Mouse (Mus musculus) thymus, adult 2 months (tissue): Measurements from ENCODE around the gene Nup62. TPM values are rescaled to one million over a fixed set of nuclear protein-coding genes. Genes with fewer than 3 reads are reported as not detected.
A peak's percentile ranks its signal among the peaks of the same experiment; 100 is the strongest.

Source experiments
- DNase-seq: peaks from one replicate; pipeline ENCODE4 v3.0.0; 2021
- H3K27ac ChIP-seq: fragments of 200-500 bp; 2 replicates; pipeline ENCODE4 v1.5.1; 2012; ENCODE audit warnings: low read length, control low read depth; ENCODE audit not compliant: control insufficient read depth, insufficient read depth
- H3K27me3 ChIP-seq: fragments of 200-500 bp; 2 replicates; pipeline ENCODE4 v1.6.1; 2012; ENCODE audit warnings: mild to moderate bottlenecking, low read length, moderate library complexity, mixed read lengths; ENCODE audit not compliant: control insufficient read depth, insufficient read depth
- H3K36me3 ChIP-seq: fragments of 200-500 bp; 2 replicates; pipeline ENCODE4 v1.6.1; 2012; ENCODE audit warnings: mild to moderate bottlenecking, low read length, moderate library complexity; ENCODE audit not compliant: control insufficient read depth, insufficient read depth
- H3K4me1 ChIP-seq: fragments of 200-500 bp; replicated peaks from 2 replicates; pipeline ENCODE4 v1.6.1; 2012; ENCODE audit warnings: low read length; ENCODE audit not compliant: control insufficient read depth, insufficient read depth
- H3K4me3 ChIP-seq: fragments of 200-500 bp; 2 replicates; pipeline ENCODE4 v1.5.1; 2012; ENCODE audit warnings: mild to moderate bottlenecking, low read length, control low read depth, moderate library complexity; ENCODE audit not compliant: control insufficient read depth, insufficient read depth
- CTCF ChIP-seq: fragments of 200-500 bp; IDR thresholded peaks from 2 replicates; pipeline ENCODE4 v1.5.1; 2012; ENCODE audit warnings: mild to moderate bottlenecking, control low read depth, low read length, moderate library complexity, borderline replicate concordance; ENCODE audit not compliant: control insufficient read depth, poor library complexity, insufficient read depth; ENCODE audit errors: extremely low read depth
- POLR2A ChIP-seq: fragments of 200-500 bp; IDR thresholded peaks from 2 replicates; pipeline ENCODE4 v1.6.1; 2012; ENCODE audit warnings: mild to moderate bottlenecking, low read length, control low read depth, moderate library complexity; ENCODE audit not compliant: control insufficient read depth, poor library complexity, insufficient read depth; ENCODE audit errors: extremely low read depth
- WGBS: fragments of 180-500 bp; shearing (Covaris S2); methylation state at CpG from one replicate; pipeline ENCODE4 v1.1.7; 2018; 5-methylcytosine and 5-hydroxymethylcytosine counted together
- polyA plus RNA-seq: library from polyadenylated mRNA; depleted of rRNA; stranded (reverse); fragments of >200 nt; gene quantifications from 2 replicates; pipeline ENCODE4 v1.2.3, GENCODE M21; 2012

Nup62 gene
- polyA plus RNA-seq, 1 experiment, result 189 TPM

GRCm38 (mm10) chr7:44850789-44851624 is 35.1 kb downstream of the Nup62 start:
- Histone ChIP-seq H3K4me1 (peaks cover 37% of the 10 kb centered on the region), H3K27ac (peak overlapping the region; percentile 73), H3K36me3 (peaks cover 2% of the 10 kb centered on the region; the same call in 1 of the 2 replicates), H3K4me3 (no peak overlapping the region), H3K27me3 (no peaks in the 10 kb centered on the region)
- DNase-seq, result no peak
- TF ChIP-seq POLR2A (no peak), CTCF (no peak)
- WGBS, result 68% methylated on average over 8 of the region's 8 CpGs

GRCm38 (mm10) chr7:44851625-44852234 is 35.8 kb downstream of the Nup62 start:
- Histone ChIP-seq H3K4me3 (no peak overlapping the region), H3K4me1 (peaks cover 42% of the 10 kb centered on the region), H3K36me3 (no peaks in the 10 kb centered on the region), H3K27me3 (no peaks in the 10 kb centered on the region), H3K27ac (no peak overlapping the region)
- no peak for DNase-seq
- 92% methylated on average over 12 of the region's 12 CpGs for WGBS
- no peak for TF ChIP-seq CTCF

GRCm38 (mm10) chr7:44852259-44853027 is 36.6 kb downstream of the Nup62 start:
- Histone ChIP-seq H3K27ac (no peak overlapping the region), H3K27me3 (no peaks in the 10 kb centered on the region), H3K4me3 (no peak overlapping the region), H3K4me1 (peaks cover 42% of the 10 kb centered on the region), H3K36me3 (no peaks in the 10 kb centered on the region)
- DNase-seq, result no peak
- no peak for TF ChIP-seq CTCF
- no peak for TF ChIP-seq POLR2A
- 95% methylated on average over 36 of the region's 36 CpGs for WGBS

- no peak overlapping the region for H3K4me3 ChIP-seq
- H3K27me3 ChIP-seq, result no peaks in the 10 kb centered on the region
- DNase-seq, result no peak
- H3K27ac ChIP-seq, result no peak overlapping the region
- peaks cover 41% of the 10 kb centered on the region for H3K4me1 ChIP-seq
- WGBS, result 98% methylated on average over 2 of the region's 2 CpGs
- TF ChIP-seq POLR2A (no peak), CTCF (no peak)
- no peaks in the 10 kb centered on the region for H3K36me3 ChIP-seq
These were observed 37.2 kb downstream of the Nup62 start for GRCm38 (mm10) chr7:44853065-44853464.

DNA sequence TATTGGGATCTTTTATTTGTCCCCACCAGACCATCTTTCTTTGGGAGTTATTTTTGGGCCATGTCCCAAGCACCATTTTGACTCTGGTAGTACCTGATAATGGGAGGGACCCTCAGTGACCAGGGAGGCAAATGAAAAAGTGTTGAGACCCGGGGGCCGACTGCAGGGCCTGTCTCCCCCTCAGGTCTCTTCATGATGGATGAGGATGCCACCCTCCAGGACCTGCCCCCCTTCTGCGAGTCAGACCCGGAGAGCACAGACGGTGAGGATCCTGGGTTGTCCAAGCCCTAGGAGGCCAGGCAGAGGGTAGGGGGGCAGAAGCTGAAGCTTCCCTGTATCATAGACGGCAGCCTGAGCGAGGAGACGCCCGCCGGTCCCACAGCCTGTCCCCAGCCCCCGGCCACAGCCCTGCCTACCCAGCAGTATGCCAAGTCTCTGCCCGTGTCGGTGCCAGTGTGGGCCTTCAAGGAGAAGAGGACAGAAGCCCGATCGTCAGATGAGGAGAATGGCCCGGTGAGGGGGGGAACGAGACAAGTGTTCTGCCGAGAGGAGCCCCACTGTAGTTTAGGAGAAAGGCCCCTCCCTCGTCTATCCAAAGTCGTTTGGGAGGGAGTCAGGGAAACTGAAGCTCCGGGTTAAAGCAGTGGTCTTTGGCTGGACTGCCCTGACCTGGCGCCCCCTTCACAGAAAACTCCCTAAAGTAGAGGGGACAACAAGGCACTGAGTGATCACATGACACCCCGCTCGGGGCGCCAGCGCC is 37.9 kb downstream of the Nup62 start:
- TF ChIP-seq POLR2A, result no peak
- TF ChIP-seq CTCF, result no peak
- Histone ChIP-seq H3K4me1 (peaks cover 44% of the 10 kb centered on the region), H3K27me3 (no peaks in the 10 kb centered on the region), H3K4me3 (peak overlapping the region; percentile 97), H3K36me3 (no peaks in the 10 kb centered on the region), H3K27ac (peak overlapping the region; percentile 85)
- 38% methylated on average over 26 of the region's 26 CpGs for WGBS
- peak; percentile 33 for DNase-seq
